ENCODE assay signal across 9 mouse cellular contexts in genomic region chr10:81142551-81142981, GRCm38 (mm10). TPM values are rescaled to one million over a fixed set of nuclear protein-coding genes. Genes with fewer than 3 reads are reported as not detected.
A peak's percentile ranks its signal among the peaks of the same experiment; 100 is the strongest.
DNase-seq lines count a peak whose midpoint lies in the region; ATAC-seq lines count a peak whose summit lies in the region.
"Had no signal": no experiment of that assay in that cellular context is flagged by ENCODE, and none has a peak within 500 bp of the region (broad histone marks: within the 10 kb centered on the region; RNA-seq: fewer than 3 reads in every experiment).

No protein-coding gene starts in this region.

- DNase-seq in heart, adult 11 months: peak; percentile 94
- DNase-seq in heart, adult 8-10 months (ENCODE audit: low spot score): no peak
- DNase-seq in retina, postnatal 1 day: peak; percentile 68
- no peak for DNase-seq in retina, embryonic 14.5 days (ENCODE audit: low spot score)
- no peak for DNase-seq in B cell, adult 2 months
- no peak for DNase-seq in lung, postnatal 10 days
- DNase-seq in kidney, postnatal 25 days: no peak
- DNase-seq: thymus, postnatal 36 days had no signal

- peaks cover 43% of the 10 kb centered on the region for H3K36me3 ChIP-seq in hindbrain, embryonic 13.5 days

- peaks cover 62% of the 10 kb centered on the region for H3K4me1 ChIP-seq in hindbrain, embryonic 13.5 days (replicated peaks)

- no peaks in the 10 kb centered on the region for H3K27me3 ChIP-seq in hindbrain, embryonic 13.5 days

- peak overlapping the region; percentile 44 for H3K27ac ChIP-seq in hindbrain, embryonic 13.5 days

- 35% methylated on average over 5 of the region's 5 CpGs for WGBS in hindbrain, embryonic 13.5 days

- H3K9ac ChIP-seq in hindbrain, embryonic 13.5 days: peak overlapping the region; percentile 93

- no peak overlapping the region for H3K4me3 ChIP-seq in hindbrain, embryonic 13.5 days

- H3K4me2 ChIP-seq in hindbrain, embryonic 13.5 days: no peak overlapping the region

- ATAC-seq in hindbrain, embryonic 13.5 days (ENCODE audit: low FRiP score): no peak

- no peaks in the 10 kb centered on the region for H3K9me3 ChIP-seq in hindbrain, embryonic 13.5 days

RNA-seq across cellular contexts. Expression of gene Zbtb7a, which starts 7.5 kb away (rescaled TPM):
- total RNA-seq in heart, adult 8-10 months (2022): 10 to 100 TPM; 39.4 to 41.9 (median 40.7) TPM
- polyA plus RNA-seq in hindbrain, embryonic 13.5 days (2015; fragmentation: Nextera tagmentation; extraction: Ambion mirVana): 13.2 and 13.5 TPM in 2 replicates

RNA-seq across cellular contexts. Expression of gene Pias4, which starts 25.2 kb away (rescaled TPM):
- 10 to 100 TPM; 16.8 to 18.6 (median 17.0) TPM for total RNA-seq in heart, adult 8-10 months (2022)
- polyA plus RNA-seq in hindbrain, embryonic 13.5 days (2015; fragmentation: Nextera tagmentation; extraction: Ambion mirVana): 58.4 and 62.3 TPM in 2 replicates

RNA-seq across cellular contexts. Expression of gene Eef2, which starts 33.9 kb away (rescaled TPM):
- total RNA-seq in heart, adult 8-10 months (2022): 1,000 to 10,000 TPM; 1,076 to 1,267 (median 1,170) TPM
- 561 and 576 TPM in 2 replicates for polyA plus RNA-seq in hindbrain, embryonic 13.5 days (2015; fragmentation: Nextera tagmentation; extraction: Ambion mirVana)

RNA-seq across cellular contexts. Expression of gene Map2k2, which starts 36.9 kb away (rescaled TPM):
- total RNA-seq in heart, adult 8-10 months (2022): 100 to 1,000 TPM; 110 to 137 (median 130) TPM
- polyA plus RNA-seq in hindbrain, embryonic 13.5 days (2015; fragmentation: Nextera tagmentation; extraction: Ambion mirVana): 224 and 227 TPM in 2 replicates

RNA-seq across cellular contexts. Expression of gene Dapk3, which starts 40.2 kb away (rescaled TPM):
- total RNA-seq in heart, adult 8-10 months (2022): 10 to 100 TPM; 26.3 to 35.5 (median 29.8) TPM
- polyA plus RNA-seq in hindbrain, embryonic 13.5 days (2015; fragmentation: Nextera tagmentation; extraction: Ambion mirVana): 59.1 and 61.7 TPM in 2 replicates

Comparison
In these comparisons a context has a peak if more than half of its experiments do, and no peak if none do; other contexts are left out.
1. DNase-seq: peak in heart, adult 11 months (single experiment) and retina, postnatal 1 day (single experiment); none in heart, adult 8-10 months (single experiment), retina, embryonic 14.5 days (single experiment), B cell, adult 2 months (0 of 2), lung, postnatal 10 days (single experiment) and kidney, postnatal 25 days (0 of 2).